Mouse (Mus musculus) intestine, postnatal 0 days (tissue): ENCODE measurements around the gene Sema6d. TPM values are rescaled to one million over a fixed set of nuclear protein-coding genes. Genes with fewer than 3 reads are reported as not detected.

Experiments used
- ATAC-seq: fragments of 200-750 bp; cut with Nextera tagmentation; 2 replicates; pipeline ENCODE4 v1.8.0; 2017; ENCODE audit warnings: mild to moderate bottlenecking, moderate TSS enrichment, moderate library complexity
- H3K27ac ChIP-seq: fragments of 300-500 bp; sonication (generic); 2 replicates; pipeline ENCODE4 v1.5.1; 2014; ENCODE audit warnings: mild to moderate bottlenecking, low read depth, low read length, moderate library complexity
- H3K27me3 ChIP-seq: fragments of 300-500 bp; sonication (generic); replicated peaks from 2 replicates; pipeline ENCODE4 v1.6.1; 2014; ENCODE audit warnings: low read length, mixed read lengths; ENCODE audit not compliant: control insufficient read depth, insufficient read depth
- H3K36me3 ChIP-seq: fragments of 300-500 bp; sonication (generic); 2 replicates; pipeline ENCODE4 v1.6.1; 2014; ENCODE audit warnings: mild to moderate bottlenecking, moderate library complexity; ENCODE audit not compliant: control insufficient read depth, insufficient read depth
- H3K4me1 ChIP-seq: fragments of 300-500 bp; sonication (generic); replicated peaks from 2 replicates; pipeline ENCODE4 v1.6.1; 2014; ENCODE audit warnings: antibody characterized with exemption, low read length, mixed read lengths; ENCODE audit not compliant: control insufficient read depth, insufficient read depth
- H3K4me2 ChIP-seq: fragments of 300-500 bp; sonication (generic); replicated peaks from 2 replicates; pipeline ENCODE4 v1.6.1; 2014; ENCODE audit warnings: low read depth, mild to moderate bottlenecking, moderate library complexity
- H3K4me3 ChIP-seq: fragments of 300-500 bp; sonication (generic); 2 replicates; pipeline ENCODE4 v1.5.1; 2014; ENCODE audit warnings: low read depth, low read length
- H3K9ac ChIP-seq: fragments of 300-500 bp; sonication (generic); 2 replicates; pipeline ENCODE4 v1.6.1; 2014; ENCODE audit warnings: mild to moderate bottlenecking, low read depth, low read length
- H3K9me3 ChIP-seq: fragments of 300-500 bp; sonication (generic); 2 replicates; pipeline ENCODE4 v1.6.1; 2016; ENCODE audit warnings: mixed run types; ENCODE audit not compliant: control insufficient read depth
- CTCF ChIP-seq: sonication (generic); IDR thresholded peaks from 2 replicates; pipeline ENCODE4 v1.5.1; 2016; ENCODE audit warnings: low read depth, mild to moderate bottlenecking, control low read depth, antibody characterized with exemption, moderate library complexity
- WGBS: fragments of 180-500 bp; shearing (Covaris S2); extraction: QIAGEN DNeasy Blood & Tissue Kit; methylation state at CpG from one replicate; pipeline ENCODE4 v1.1.7; 2014; 5-methylcytosine and 5-hydroxymethylcytosine counted together
- polyA plus RNA-seq: library from polyadenylated mRNA; unstranded; fragments of >200 nt; fragmentation: Nextera tagmentation; extraction: Ambion mirVana; gene quantifications from 2 replicates; pipeline ENCODE4 v1.2.1, GENCODE M21; 2015

Sema6d gene
- polyA plus RNA-seq, 1 experiment from 2014 or later = 10.4 TPM

GRCm38 (mm10) chr2:124626425-124626824 is 536.7 kb downstream of the Sema6d start:
- WGBS = 58% methylated on average over 7 of the region's 7 CpGs
- H3K4me3 ChIP-seq = no peak overlapping the region
- peaks cover 19% of the 10 kb centered on the region; the same call in 1 of the 2 replicates for H3K4me1 ChIP-seq
- no peak for TF ChIP-seq CTCF
- H3K36me3 ChIP-seq = no peaks in the 10 kb centered on the region; the same call in 1 of the 2 replicates
- no peak overlapping the region for H3K9ac ChIP-seq
- no peaks in the 10 kb centered on the region for H3K27me3 ChIP-seq
- H3K9me3 ChIP-seq = no peaks in the 10 kb centered on the region
- H3K4me2 ChIP-seq = no peak overlapping the region
- H3K27ac ChIP-seq = no peak overlapping the region
- no peak for ATAC-seq

- H3K9me3 ChIP-seq = no peaks in the 10 kb centered on the region
- no peaks in the 10 kb centered on the region for H3K27me3 ChIP-seq
- 0 out of 2 replicates have a peak overlapping the region, but pooled peaks have one; percentile 9 for H3K4me2 ChIP-seq
- 62% methylated on average over 5 of the region's 5 CpGs for WGBS
- H3K27ac ChIP-seq = no peak overlapping the region
- H3K36me3 ChIP-seq = no peaks in the 10 kb centered on the region; the same call in 1 of the 2 replicates
- H3K4me3 ChIP-seq = no peak overlapping the region
- H3K4me1 ChIP-seq = peaks cover 16% of the 10 kb centered on the region; the same call in 1 of the 2 replicates
- no peak overlapping the region for H3K9ac ChIP-seq
- ATAC-seq = no peak
- TF ChIP-seq CTCF = no peak
Observed at GRCm38 (mm10) chr2:124627664-124628063, 537.9 kb downstream of the Sema6d start.

GRCm38 (mm10) chr2:124628701-124629100 is 538.9 kb downstream of the Sema6d start:
- Histone ChIP-seq H3K4me1 (peaks cover 13% of the 10 kb centered on the region; the same call in 1 of the 2 replicates), H3K4me3 (no peak overlapping the region), H3K9ac (no peak overlapping the region), H3K36me3 (no peaks in the 10 kb centered on the region; the same call in 1 of the 2 replicates), H3K9me3 (no peaks in the 10 kb centered on the region), H3K27me3 (no peaks in the 10 kb centered on the region), H3K27ac (no peak overlapping the region), H3K4me2 (no peak overlapping the region)
- no peak for ATAC-seq
- no peak for TF ChIP-seq CTCF
- 78% methylated on average over 7 of the region's 7 CpGs for WGBS

- H3K27ac ChIP-seq = no peak overlapping the region
- peak; percentile 72 for ATAC-seq
- no peak overlapping the region for H3K4me2 ChIP-seq
- no peaks in the 10 kb centered on the region for H3K9me3 ChIP-seq
- no peaks in the 10 kb centered on the region for H3K27me3 ChIP-seq
- TF ChIP-seq CTCF = no peak
- WGBS = 52% methylated on average over 7 of the region's 7 CpGs
- no peak overlapping the region for H3K4me3 ChIP-seq
- H3K4me1 ChIP-seq = peaks cover 17% of the 10 kb centered on the region; the same call in 1 of the 2 replicates
- H3K36me3 ChIP-seq = no peaks in the 10 kb centered on the region
- H3K9ac ChIP-seq = no peak overlapping the region
Observed at GRCm38 (mm10) chr2:124634400-124634998, 544.7 kb downstream of the Sema6d start.

- H3K27ac ChIP-seq = no peak overlapping the region
- peaks cover 17% of the 10 kb centered on the region; the same call in 1 of the 2 replicates for H3K4me1 ChIP-seq
- H3K4me3 ChIP-seq = no peak overlapping the region
- H3K9ac ChIP-seq = no peak overlapping the region
- H3K9me3 ChIP-seq = no peaks in the 10 kb centered on the region
- no peak overlapping the region for H3K4me2 ChIP-seq
- no peak for TF ChIP-seq CTCF
- no peaks in the 10 kb centered on the region for H3K36me3 ChIP-seq
- no peak for ATAC-seq
- no peaks in the 10 kb centered on the region for H3K27me3 ChIP-seq
- WGBS = 56% methylated on average over 8 of the region's 8 CpGs
Observed at GRCm38 (mm10) chr2:124635271-124635865, 545.6 kb downstream of the Sema6d start.

- H3K27ac ChIP-seq = no peak overlapping the region
- no peaks in the 10 kb centered on the region for H3K27me3 ChIP-seq
- H3K9ac ChIP-seq = no peak overlapping the region
- H3K4me3 ChIP-seq = no peak overlapping the region
- TF ChIP-seq CTCF = no peak
- H3K4me2 ChIP-seq = no peak overlapping the region
- no peaks in the 10 kb centered on the region for H3K9me3 ChIP-seq
- no peaks in the 10 kb centered on the region for H3K36me3 ChIP-seq
- ATAC-seq = no peak
- WGBS = 71% methylated on average over 4 of the region's 4 CpGs
- peaks cover 21% of the 10 kb centered on the region; the same call in 1 of the 2 replicates for H3K4me1 ChIP-seq
Observed at GRCm38 (mm10) chr2:124637080-124637479, 547.3 kb downstream of the Sema6d start.
